In the genomic region with DNA sequence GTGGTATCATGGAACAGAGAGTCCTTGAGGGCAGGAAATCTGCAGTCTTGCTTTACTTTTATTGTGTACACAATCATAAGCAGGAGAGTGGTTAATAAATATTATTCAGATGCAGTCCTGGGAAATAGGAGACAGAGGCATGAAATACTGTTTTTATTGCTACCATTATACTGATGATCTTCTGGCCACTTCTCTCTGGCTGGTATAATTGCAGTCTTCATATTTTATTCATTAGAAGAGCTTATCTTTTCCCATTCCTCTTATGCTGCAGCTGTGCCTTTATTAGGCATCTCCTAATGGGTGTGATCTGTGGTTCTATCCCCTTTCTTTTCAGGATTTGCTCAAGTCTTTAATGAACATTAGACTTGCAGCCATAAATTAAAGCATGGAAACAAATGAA, we compare ENCODE assay signal across 24 mouse cellular contexts.
A peak's percentile ranks its signal among the peaks of the same experiment; 100 is the strongest.
DNase-seq lines count a peak whose midpoint lies in the region; ATAC-seq and TF ChIP-seq lines count a peak whose summit lies in the region.
"Had no signal": no experiment of that assay in that cellular context is flagged by ENCODE, and none has a peak within 500 bp of the region (broad histone marks: within the 10 kb centered on the region; RNA-seq: fewer than 3 reads in every experiment).

No protein-coding gene starts in this region.

- H3K27ac ChIP-seq in hindbrain, embryonic 11.5 days (ENCODE audit: low read depth, low read length), result no peak overlapping the region
- H3K27ac ChIP-seq in hindbrain, postnatal 0 days, result no peak overlapping the region
- 0 out of 2 replicates have a peak overlapping the region, but pooled peaks have one; percentile 12 for H3K27ac ChIP-seq in hindbrain, embryonic 13.5 days
- H3K27ac ChIP-seq in hindbrain, embryonic 16.5 days (ENCODE audit: low read depth, low read length), result no peak overlapping the region
- H3K27ac ChIP-seq in midbrain, postnatal 0 days (ENCODE audit: low read depth, low read length), result no peak overlapping the region
- H3K27ac ChIP-seq: embryonic facial prominence, embryonic 10.5 days; kidney, embryonic 15.5 days; limb, embryonic 13.5 days; liver, embryonic 12.5 days had no signal

- no peak overlapping the region for H3K4me2 ChIP-seq in hindbrain, embryonic 11.5 days (replicated peaks; ENCODE audit: low read depth, low read length)
- H3K4me2 ChIP-seq in hindbrain, postnatal 0 days (ENCODE audit: low read depth, low read length), result no peak overlapping the region
- H3K4me2 ChIP-seq in hindbrain, embryonic 13.5 days, result no peak overlapping the region
- no peak overlapping the region for H3K4me2 ChIP-seq in hindbrain, embryonic 16.5 days (ENCODE audit: low read length)
- H3K4me2 ChIP-seq in midbrain, postnatal 0 days (ENCODE audit: low read depth, low read length, poor library complexity, severe bottlenecking), result no peak overlapping the region
- H3K4me2 ChIP-seq: heart, embryonic 12.5 days; kidney, embryonic 15.5 days; limb, embryonic 13.5 days; liver, embryonic 12.5 days had no signal

- H3K9ac ChIP-seq in hindbrain, embryonic 11.5 days (ENCODE audit: low read depth, low read length), result no peak overlapping the region
- H3K9ac ChIP-seq in hindbrain, postnatal 0 days (replicated peaks; ENCODE audit: low read length), result no peak overlapping the region
- H3K9ac ChIP-seq in hindbrain, embryonic 13.5 days, result no peak overlapping the region
- H3K9ac ChIP-seq in hindbrain, embryonic 16.5 days (ENCODE audit: low read depth, low read length), result no peak overlapping the region
- H3K9ac ChIP-seq in midbrain, postnatal 0 days (replicated peaks; ENCODE audit: low read length, poor library complexity, severe bottlenecking), result no peak overlapping the region
- H3K9ac ChIP-seq: heart, embryonic 12.5 days; kidney, embryonic 15.5 days; limb, embryonic 13.5 days; liver, embryonic 12.5 days had no signal

- TF ChIP-seq CTCF in hindbrain, postnatal 0 days (IDR thresholded peaks at IDR 0.05; ENCODE audit: low read depth), result no peak
- TF ChIP-seq CTCF in midbrain, postnatal 0 days (IDR thresholded peaks at IDR 0.05), result no peak

- no peaks in the 10 kb centered on the region for H3K27me3 ChIP-seq in hindbrain, embryonic 11.5 days (ENCODE audit: control insufficient read depth, insufficient read depth, low read length)
- no peaks in the 10 kb centered on the region for H3K27me3 ChIP-seq in hindbrain, postnatal 0 days (ENCODE audit: insufficient read depth, low read length)
- no peaks in the 10 kb centered on the region for H3K27me3 ChIP-seq in hindbrain, embryonic 13.5 days
- H3K27me3 ChIP-seq in hindbrain, embryonic 16.5 days (replicated peaks; ENCODE audit: control insufficient read depth, insufficient read depth, low read length), result no peaks in the 10 kb centered on the region
- H3K27me3 ChIP-seq in midbrain, postnatal 0 days (ENCODE audit: insufficient read depth, low read length), result no peaks in the 10 kb centered on the region
- H3K27me3 ChIP-seq: heart, embryonic 12.5 days; kidney, embryonic 15.5 days; limb, embryonic 13.5 days; liver, embryonic 12.5 days had no signal

- ATAC-seq in hindbrain, embryonic 11.5 days (ENCODE audit: low FRiP score), result peak; percentile 63
- no peak for ATAC-seq in hindbrain, postnatal 0 days
- ATAC-seq in hindbrain, embryonic 13.5 days (ENCODE audit: low FRiP score), result peak; percentile 81
- peak; percentile 40; the same call in 1 of the 2 replicates for ATAC-seq in hindbrain, embryonic 16.5 days
- no peak for ATAC-seq in midbrain, postnatal 0 days (ENCODE audit: low FRiP score)
- ATAC-seq: liver, embryonic 12.5 days had no signal

- H3K9me3 ChIP-seq in hindbrain, embryonic 11.5 days (ENCODE audit: control insufficient read depth, low read length), result no peaks in the 10 kb centered on the region
- H3K9me3 ChIP-seq in hindbrain, postnatal 0 days (ENCODE audit: low read length), result no peaks in the 10 kb centered on the region
- no peaks in the 10 kb centered on the region for H3K9me3 ChIP-seq in hindbrain, embryonic 13.5 days
- H3K9me3 ChIP-seq in hindbrain, embryonic 16.5 days (ENCODE audit: control insufficient read depth, low read length), result no peaks in the 10 kb centered on the region
- H3K9me3 ChIP-seq in midbrain, postnatal 0 days (ENCODE audit: low read length), result no peaks in the 10 kb centered on the region
- H3K9me3 ChIP-seq: embryonic facial prominence, embryonic 10.5 days; heart, embryonic 12.5 days; kidney, embryonic 15.5 days; limb, embryonic 13.5 days; liver, embryonic 12.5 days had no signal

- H3K4me3 ChIP-seq in hindbrain, embryonic 11.5 days (ENCODE audit: low read depth, low read length), result no peak overlapping the region
- no peak overlapping the region for H3K4me3 ChIP-seq in hindbrain, postnatal 0 days (ENCODE audit: low read length)
- no peak overlapping the region for H3K4me3 ChIP-seq in hindbrain, embryonic 13.5 days
- H3K4me3 ChIP-seq in hindbrain, embryonic 16.5 days (ENCODE audit: low read length), result no peak overlapping the region
- no peak overlapping the region for H3K4me3 ChIP-seq in midbrain, postnatal 0 days (ENCODE audit: low read depth, low read length)
- H3K4me3 ChIP-seq: embryonic facial prominence, embryonic 10.5 days; heart, embryonic 12.5 days; kidney, embryonic 15.5 days; limb, embryonic 13.5 days; liver, embryonic 12.5 days had no signal

- H3K4me1 ChIP-seq in hindbrain, embryonic 11.5 days (replicated peaks; ENCODE audit: control insufficient read depth, insufficient read depth, low read length), result no peaks in the 10 kb centered on the region
- H3K4me1 ChIP-seq in hindbrain, postnatal 0 days (ENCODE audit: insufficient read depth, low read length), result no peaks in the 10 kb centered on the region
- 0 out of 2 replicates have a peak, but pooled peaks cover 3% of the 10 kb centered on the region for H3K4me1 ChIP-seq in hindbrain, embryonic 13.5 days (replicated peaks)
- H3K4me1 ChIP-seq in hindbrain, embryonic 16.5 days (ENCODE audit: control insufficient read depth, insufficient read depth, low read depth, low read length), result no peaks in the 10 kb centered on the region
- H3K4me1 ChIP-seq in midbrain, postnatal 0 days (ENCODE audit: insufficient read depth, low read length), result no peaks in the 10 kb centered on the region
- H3K4me1 ChIP-seq: embryonic facial prominence, embryonic 10.5 days; heart, embryonic 12.5 days; kidney, embryonic 15.5 days; limb, embryonic 13.5 days; liver, embryonic 12.5 days had no signal

- no peak for DNase-seq in hindbrain, embryonic 11.5 days (ENCODE audit: low spot score)
- DNase-seq in hindbrain, postnatal 0 days (ENCODE audit: low spot score), result no peak
- DNase-seq in midbrain, postnatal 0 days (ENCODE audit: low spot score), result peak; percentile 3
- no peak for DNase-seq in right cerebral cortex, postnatal 36 days (ENCODE audit: low spot score in 2 of 2)
- no peak for DNase-seq in T-cell, adult 2 months (ENCODE audit: low spot score)
- DNase-seq in adrenal gland, postnatal 25 days, result no peak
- DNase-seq: adrenal gland, postnatal 14 days; cerebellum, adult 9-11 months; gastrocnemius, postnatal 25 days; heart, adult 18-20 months; heart, postnatal 10 days; kidney, adult 11 months; kidney, postnatal 36 days; lung, adult 2 months; lung, postnatal 14 days; right cerebral cortex, postnatal 25 days; thymus, postnatal 14 days had no signal

- H3K36me3 ChIP-seq in hindbrain, embryonic 11.5 days (ENCODE audit: control insufficient read depth, insufficient read depth, low read length), result no peaks in the 10 kb centered on the region
- H3K36me3 ChIP-seq in hindbrain, postnatal 0 days (ENCODE audit: insufficient read depth, low read length), result no peaks in the 10 kb centered on the region
- H3K36me3 ChIP-seq in hindbrain, embryonic 13.5 days, result no peaks in the 10 kb centered on the region
- H3K36me3 ChIP-seq in hindbrain, embryonic 16.5 days (ENCODE audit: control insufficient read depth, insufficient read depth, low read length), result no peaks in the 10 kb centered on the region
- no peaks in the 10 kb centered on the region for H3K36me3 ChIP-seq in midbrain, postnatal 0 days (ENCODE audit: insufficient read depth, low read length)
- H3K36me3 ChIP-seq: embryonic facial prominence, embryonic 10.5 days; heart, embryonic 12.5 days; kidney, embryonic 15.5 days; limb, embryonic 13.5 days; liver, embryonic 12.5 days had no signal

Comparison
In these comparisons a context has a peak if more than half of its experiments do, and no peak if none do; other contexts are left out.
1. ATAC-seq: peak in hindbrain, embryonic 11.5 days (single experiment), hindbrain, embryonic 13.5 days (single experiment) and hindbrain, embryonic 16.5 days (single experiment); none in hindbrain, postnatal 0 days (single experiment) and midbrain, postnatal 0 days (single experiment).